Mouse (Mus musculus): ENCODE measurements around the gene Lat2.

Gene Lat2

DNA sequence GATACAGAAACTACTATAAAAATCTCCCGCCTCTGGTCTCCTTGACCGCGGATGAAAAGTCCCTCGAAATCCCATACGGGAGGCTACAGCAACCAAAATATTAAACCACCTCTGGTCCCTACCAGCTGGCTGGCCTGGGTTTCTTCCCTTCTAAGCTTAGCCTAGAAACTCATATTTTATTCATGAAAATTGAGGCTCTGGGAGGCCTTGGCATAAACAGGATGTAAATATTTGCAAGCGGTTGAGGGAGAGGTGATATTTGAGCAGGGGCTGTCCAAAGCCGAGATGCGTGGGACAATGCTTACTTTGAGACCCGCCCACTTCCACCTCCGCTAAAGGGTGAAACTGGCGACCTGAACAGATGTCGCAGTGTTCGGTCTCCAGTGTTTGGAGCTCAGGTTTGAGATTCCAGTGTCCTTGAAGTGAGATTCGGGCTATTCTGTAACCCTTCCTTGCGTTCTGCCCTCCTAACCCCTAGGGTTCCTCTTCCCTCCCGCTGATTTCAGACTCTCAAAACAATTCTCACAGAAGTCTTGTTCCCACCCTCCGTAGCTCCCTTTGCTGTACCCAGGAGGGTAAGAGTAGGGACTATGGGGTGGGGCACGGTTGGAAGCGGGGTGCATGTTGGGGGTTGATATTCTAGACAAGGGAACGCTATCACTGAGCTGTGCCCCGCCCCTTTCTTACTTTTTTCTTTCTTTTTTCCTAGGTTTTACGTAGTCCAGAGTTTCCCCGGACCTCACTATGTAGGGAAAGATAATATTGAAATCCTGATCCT lies 42.9 kb downstream of the Lat2 start:
- peak; percentile 72 for DNase-seq (ENCODE audit: low read depth, low spot score)

DNA sequence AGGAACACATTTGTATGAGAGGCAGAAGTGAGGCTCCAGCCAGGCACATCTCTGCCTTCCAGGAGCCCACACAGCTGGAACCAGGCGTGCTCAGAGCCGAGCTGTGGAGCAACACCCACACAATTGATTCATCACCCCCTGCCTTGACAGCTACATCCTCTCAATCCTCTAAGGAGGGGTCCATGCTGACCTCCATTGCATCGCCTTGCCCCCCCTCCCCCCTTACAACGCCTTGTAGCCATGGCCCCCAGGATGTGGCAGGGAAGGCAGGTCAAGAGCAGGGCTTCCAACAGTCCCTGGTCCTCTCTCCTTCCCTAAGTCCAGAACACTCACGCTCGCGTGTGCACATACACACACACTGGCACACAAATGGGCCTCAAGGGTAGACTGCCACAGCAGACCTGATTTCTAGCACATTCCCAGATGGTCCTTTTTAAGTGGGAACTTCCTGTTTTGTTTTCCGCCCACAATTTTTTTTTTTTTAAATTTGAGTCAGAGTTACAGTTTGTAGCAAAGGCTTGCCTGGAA lies 45.8 kb downstream of the Lat2 start:
- DNase-seq (ENCODE audit: low read depth, low spot score) = no peak

DNA sequence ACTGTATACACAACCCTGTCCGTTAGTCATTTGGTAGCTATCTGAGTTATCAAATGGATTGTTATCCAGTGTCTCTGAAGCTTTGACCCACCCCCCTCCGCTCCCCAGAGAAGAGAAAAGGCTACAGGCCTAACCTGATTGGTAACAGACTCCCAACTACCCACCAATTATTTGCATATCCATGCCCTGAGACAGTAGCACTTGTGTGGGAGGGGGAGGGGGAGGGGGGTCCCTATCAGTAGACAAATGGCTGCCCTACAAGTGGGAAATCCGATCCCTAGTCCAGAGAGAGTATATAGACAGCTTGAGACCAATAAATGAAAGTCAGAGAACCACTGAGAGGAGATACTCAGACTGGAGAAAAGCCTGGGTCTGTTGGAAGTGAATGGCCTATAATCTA lies 46.8 kb downstream of the Lat2 start:
- DNase-seq (ENCODE audit: low read depth, low spot score) = no peak

DNA sequence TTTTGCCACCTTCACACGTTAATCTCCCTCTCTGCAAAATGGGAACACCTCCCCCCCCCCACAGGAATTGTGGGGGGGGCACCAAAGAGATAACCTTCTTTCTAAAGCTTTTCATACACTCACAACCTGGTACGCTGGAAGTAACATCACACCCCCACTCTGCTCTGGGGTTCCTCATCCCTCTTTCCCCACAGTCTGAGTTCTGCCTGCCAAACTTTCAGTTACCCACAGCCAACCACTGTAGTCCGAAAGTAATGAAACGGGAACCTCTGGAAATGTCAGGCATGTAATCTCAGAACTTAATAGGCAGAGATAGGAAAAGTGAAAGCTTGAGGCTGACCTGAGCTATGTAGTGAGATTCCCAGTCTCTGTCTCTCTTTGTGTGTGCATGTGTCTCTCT lies 47.4 kb downstream of the Lat2 start:
- DNase-seq (ENCODE audit: low read depth, low spot score) = no peak

DNA sequence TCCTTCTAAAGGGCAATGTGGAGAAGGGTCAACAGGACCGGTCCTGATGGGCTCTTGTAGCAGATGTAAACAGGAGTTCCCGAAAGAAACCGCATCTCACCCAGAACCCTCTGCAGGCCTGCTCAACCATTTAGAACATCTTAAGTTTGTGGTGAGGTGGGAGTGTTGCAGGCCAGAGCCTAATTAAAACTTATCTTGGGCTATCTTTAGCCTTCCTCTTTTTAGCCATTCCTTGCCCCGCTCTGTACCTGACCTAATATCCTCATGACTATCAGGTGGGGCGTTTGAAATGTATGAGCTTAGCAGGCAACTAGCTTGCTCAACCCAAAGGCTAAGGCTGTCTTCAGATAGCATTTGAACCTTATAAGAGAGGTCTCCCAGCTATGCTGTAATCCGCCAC lies 49.1 kb downstream of the Lat2 start:
- no peak for DNase-seq (ENCODE audit: low read depth, low spot score)

DNA sequence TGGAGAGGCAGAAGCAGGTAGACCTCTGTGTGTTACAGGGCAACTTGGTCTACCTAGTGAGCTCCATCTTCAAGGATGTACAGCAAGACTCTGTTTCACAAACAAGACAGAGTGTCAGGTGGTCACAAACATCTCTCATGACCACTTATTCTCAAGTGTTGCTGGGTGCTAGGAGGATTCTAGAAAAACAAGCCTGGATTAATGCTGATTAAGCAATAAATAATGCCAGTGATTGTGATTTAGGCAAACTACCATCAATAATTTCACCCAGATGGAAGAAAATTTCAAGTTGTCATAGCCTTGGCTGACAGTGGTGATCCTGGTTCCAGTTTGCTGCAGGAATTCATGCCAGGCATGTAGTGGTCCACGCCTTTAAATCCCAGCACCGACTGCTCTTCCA lies 50.6 kb downstream of the Lat2 start:
- DNase-seq (ENCODE audit: low read depth, low spot score) = no peak

DNA sequence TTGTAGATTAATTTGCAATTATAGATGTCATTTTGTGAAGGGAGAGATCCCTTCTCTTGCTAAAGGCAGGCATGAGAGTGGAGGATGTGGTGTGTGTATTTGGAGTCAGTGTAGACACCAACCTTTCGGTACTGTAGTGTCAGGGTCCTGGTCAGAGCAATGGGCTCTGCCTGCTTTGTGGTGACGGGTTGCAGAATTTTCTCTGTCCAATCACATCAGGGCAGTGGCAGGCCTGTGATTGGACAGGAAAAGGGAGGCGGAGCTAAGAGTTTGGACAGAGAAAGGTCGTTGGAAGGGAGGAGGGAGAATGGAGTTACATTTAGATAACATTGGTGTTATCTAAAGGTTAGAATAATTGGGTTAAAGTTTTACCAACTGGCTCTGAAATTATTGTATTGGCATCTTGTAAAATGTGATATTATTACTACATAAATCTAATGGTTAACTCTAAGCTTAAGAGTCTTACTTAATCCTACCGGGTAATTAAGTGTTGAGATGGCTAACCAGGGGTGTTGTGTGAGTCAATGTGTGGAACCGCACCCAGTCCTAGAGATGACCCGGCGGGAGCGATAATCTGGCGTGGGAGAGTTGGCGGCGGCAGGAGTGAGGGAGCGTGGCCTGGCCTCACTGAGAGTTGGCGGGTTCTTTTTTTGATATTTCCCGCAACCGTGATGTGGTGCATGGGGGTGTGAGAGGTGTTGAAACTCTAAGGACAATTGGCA lies 54.2 kb downstream of the Lat2 start:
- no peak for DNase-seq (ENCODE audit: low read depth, low spot score)

DNA sequence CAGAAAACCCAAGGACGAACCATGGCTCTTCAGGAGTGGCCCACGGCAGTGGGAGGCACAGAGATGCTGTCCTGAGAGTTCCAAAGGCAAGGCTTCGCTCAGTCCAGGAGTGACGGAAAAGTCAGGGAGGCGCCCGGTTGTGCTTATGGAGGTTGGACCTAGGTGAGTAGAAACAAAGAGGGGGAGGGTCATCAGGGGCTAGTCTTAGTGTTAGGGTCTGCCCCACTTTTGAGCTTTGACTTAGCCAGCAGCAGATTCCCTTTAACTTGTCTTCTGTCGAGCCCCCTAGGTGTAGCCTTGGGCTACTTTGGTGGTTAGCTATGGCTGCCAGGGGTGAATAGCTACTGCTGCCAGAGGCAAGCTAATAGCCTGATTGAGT lies 54.8 kb downstream of the Lat2 start, which contains the start of gene Syna:
TSS of gene Syna (minus strand) at position 101 of the 379 bp plus-strand sequence.
- no peak for DNase-seq (ENCODE audit: low read depth, low spot score)

DNA sequence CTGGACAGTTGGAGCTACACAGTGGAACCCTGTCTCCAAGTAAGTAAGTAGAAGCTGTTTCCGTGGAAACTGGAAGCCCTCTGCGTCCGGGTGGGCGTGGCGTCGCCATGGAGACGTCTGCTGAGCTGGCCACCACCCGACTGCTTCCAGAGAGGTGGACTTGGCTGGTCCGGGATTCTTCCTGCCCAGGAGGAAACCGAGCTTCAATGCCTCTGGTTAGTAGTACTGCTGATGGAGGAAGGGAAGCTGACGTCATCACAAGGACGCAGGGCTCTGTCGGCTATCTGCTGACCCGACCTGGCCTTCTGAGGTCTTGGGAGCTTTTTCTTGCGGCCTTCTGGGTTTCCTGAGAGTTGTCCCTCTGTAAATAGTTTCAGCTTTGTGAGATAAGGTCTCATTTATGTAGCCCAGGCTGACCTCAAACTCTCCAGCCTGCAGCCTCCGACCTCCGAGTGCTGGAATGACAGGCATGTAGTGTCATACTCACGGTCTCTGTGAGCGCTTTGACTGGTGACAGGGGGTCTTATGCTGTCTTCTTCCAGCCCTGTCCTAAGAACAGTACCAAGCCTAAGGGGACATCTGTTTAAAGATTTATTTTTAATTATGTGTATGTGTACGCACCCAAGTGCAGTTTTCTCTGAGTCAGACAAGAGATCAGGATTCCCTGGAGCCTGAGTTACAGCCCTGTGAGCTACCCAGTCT lies 59.2 kb downstream of the Lat2 start:
- peak; percentile 32 for DNase-seq (ENCODE audit: low read depth, low spot score)

DNA sequence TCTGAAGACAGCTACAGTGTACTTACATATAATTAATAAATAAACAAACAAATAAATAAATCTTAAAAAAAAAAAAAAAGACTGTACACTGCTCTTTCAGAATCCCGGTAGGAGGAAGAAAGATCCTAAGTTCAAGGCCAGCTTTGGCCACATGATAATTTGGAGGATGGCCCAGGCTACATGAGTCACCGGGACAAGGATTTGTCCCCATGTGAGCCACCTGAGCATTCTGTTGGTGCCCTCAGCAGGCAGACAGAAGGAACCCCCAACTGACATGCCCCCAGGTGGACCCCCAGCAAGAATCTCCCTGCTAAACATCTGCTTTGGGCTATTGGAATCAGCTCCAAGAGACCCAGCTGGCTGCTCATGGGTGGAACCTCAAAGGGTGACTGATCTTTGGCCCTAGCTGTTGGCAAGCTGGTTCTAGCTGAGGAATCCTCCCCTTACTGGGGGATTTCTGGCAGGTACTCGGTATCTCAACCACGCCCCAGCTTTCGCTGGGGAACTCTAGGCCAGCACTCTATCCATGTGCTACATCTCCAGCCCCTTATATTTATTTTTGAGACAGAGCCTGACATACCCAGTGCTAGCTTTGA lies 60.8 kb downstream of the Lat2 start:
- no peak for DNase-seq (ENCODE audit: low read depth, low spot score)

DNA sequence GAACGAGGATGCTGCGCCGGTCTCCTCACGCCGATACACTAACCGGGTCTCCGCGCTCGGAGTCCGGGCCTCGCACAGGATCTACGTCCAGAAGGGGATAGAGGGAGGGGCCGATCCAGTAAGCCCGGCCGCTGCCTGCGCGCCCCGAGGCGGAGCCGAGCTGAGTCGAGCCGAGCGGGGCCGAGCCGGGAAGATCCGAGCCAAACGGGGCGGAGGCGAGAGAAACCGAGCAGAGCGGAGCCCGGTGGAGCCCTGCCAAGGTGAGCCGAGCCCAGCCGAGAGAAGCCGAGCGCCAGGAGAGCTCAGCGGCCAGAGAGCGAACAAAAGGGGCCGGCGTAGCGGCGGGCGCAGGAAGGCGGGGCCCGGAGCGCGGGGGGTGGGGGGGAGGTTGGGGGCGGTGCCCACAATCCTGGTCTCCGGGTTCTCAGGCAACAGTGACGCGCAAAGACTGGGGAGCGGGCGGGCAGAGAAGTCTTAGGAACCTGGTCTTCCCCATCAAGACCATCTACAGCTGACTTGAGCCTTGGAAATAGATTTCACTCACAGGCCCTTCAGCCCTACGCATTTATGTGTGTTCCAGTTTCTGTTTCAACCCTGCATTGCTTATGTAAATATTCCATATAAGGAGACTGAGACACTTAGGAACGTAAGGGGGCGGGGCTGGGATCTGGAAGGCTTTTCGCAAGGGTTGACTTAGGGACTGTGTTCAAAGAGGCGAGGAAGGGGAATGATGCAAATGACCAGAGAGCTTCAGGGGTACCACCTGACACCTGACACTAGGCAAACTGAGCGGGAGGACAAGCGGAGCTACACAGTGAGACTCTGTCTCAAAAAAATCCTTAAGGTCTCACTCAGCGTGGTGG lies 62.5 kb downstream of the Lat2 start, which contains the start of gene Clip2:
TSS of gene Clip2 (minus strand) at position 325 of the 863 bp plus-strand sequence.
- peak; percentile 95 for DNase-seq (ENCODE audit: low read depth, low spot score)

DNA sequence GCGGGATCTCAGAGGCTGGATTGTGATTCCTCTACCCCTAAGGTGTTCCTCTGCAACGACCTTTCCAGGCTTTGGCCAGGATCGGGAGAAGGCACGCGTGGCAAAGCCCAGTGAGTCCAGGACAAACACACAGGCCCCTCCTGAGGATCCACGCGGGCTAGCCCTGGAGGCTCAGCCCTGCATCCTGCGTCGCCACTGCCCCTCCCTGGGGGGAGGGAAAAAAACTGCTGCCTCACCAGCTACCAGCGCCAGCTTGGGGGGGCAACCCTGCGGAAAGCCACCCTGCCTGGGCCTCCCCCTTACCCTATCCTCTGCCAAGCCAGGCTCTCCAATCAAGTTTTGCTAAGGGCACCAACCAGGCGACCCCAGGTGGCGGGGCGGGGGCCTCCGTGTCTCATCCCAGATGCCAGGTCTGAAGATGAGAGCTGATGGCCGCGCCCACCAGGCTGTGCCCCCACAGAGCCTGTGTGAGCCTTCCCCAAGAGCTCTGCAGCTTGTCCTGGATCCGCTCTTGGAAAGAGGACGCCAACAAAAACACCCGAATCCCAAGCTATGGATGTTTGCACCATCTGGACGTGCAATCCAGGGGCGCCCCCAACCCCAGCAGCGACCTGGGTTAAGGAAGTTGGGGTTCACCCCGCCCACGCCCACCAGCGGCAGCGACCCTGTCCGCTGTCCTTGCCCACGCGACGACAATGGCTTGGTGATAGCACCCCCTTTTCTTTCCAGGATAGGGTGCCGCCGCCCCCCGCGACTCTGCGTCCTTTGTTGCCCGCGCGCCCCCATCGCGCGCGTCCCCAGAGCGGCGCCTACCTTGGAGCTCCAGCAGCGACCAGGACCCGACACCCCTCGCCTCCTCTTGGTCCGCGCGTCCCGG lies 63.4 kb downstream of the Lat2 start:
- DNase-seq (ENCODE audit: low read depth, low spot score) = peak; percentile 50

DNA sequence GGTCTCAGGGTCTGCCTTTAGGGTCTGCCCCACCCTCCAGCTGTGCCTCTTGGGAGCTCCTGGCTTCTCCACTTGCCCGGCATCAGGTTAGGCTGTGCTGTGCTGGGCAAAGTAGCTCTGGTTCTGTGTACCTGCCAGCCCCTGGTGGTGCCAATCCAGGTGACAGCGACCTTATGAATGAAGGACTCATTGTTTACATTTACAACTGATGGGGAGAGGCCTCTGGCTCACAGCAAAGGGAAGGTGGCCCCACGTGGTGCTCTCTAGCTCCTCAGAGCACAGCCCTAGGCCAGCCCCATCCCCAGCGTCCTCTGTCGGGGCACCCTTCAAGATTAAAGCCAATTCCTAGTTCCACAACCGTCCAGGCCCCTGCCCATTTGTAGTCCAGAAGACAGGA lies 64.0 kb downstream of the Lat2 start:
- DNase-seq (ENCODE audit: low read depth, low spot score) = peak; percentile 48

All from CD4-positive, CD25-positive, alpha-beta regulatory T cell, adult 2 months (primary cell).